Mouse (Mus musculus) embryonic facial prominence, embryonic 12.5 days (tissue): ENCODE results near the gene Rftn1. TPM values are rescaled to one million over a fixed set of nuclear protein-coding genes. Genes with fewer than 3 reads are reported as not detected.

ENCODE experiments used
- ATAC-seq: fragments of 200-750 bp; cut with Nextera tagmentation; 2 replicates; pipeline ENCODE4 v1.8.0; 2017; ENCODE audit not compliant: insufficient number of reproducible peaks, insufficient read depth, low FRiP score, low TSS enrichment
- H3K27ac ChIP-seq: fragments of 300-500 bp; sonication (generic); 2 replicates; pipeline ENCODE4 v1.5.1; 2016; ENCODE audit warnings: mild to moderate bottlenecking
- H3K27me3 ChIP-seq: fragments of 300-500 bp; sonication (generic); 2 replicates; pipeline ENCODE4 v1.6.1; 2016; ENCODE audit warnings: mild to moderate bottlenecking, moderate library complexity
- H3K36me3 ChIP-seq: fragments of 300-500 bp; sonication (generic); 2 replicates; pipeline ENCODE4 v1.6.1; 2016; ENCODE audit warnings: mild to moderate bottlenecking
- H3K4me1 ChIP-seq: fragments of 300-500 bp; sonication (generic); 2 replicates; pipeline ENCODE4 v1.6.1; 2016
- H3K4me2 ChIP-seq: fragments of 300-500 bp; sonication (generic); replicated peaks from 2 replicates; pipeline ENCODE4 v1.6.1; 2016; ENCODE audit warnings: mild to moderate bottlenecking, moderate library complexity
- H3K4me3 ChIP-seq: fragments of 300-500 bp; sonication (generic); 2 replicates; pipeline ENCODE4 v1.5.1; 2016; ENCODE audit warnings: mild to moderate bottlenecking
- H3K9ac ChIP-seq: fragments of 300-500 bp; sonication (generic); 2 replicates; pipeline ENCODE4 v1.6.1; 2016; ENCODE audit warnings: mild to moderate bottlenecking, moderate library complexity
- H3K9me3 ChIP-seq: fragments of 300-500 bp; sonication (generic); 2 replicates; pipeline ENCODE4 v1.6.1; 2016; ENCODE audit warnings: mild to moderate bottlenecking, moderate library complexity
- WGBS: fragments of 180-500 bp; shearing (Covaris S2); methylation state at CpG from one replicate; pipeline ENCODE4 v1.1.7; 2016; 5-methylcytosine and 5-hydroxymethylcytosine counted together
- polyA plus RNA-seq: library from polyadenylated mRNA; unstranded; fragments of >200 nt; fragmentation: Nextera tagmentation; extraction: Ambion mirVana; gene quantifications from 2 replicates; pipeline ENCODE4 v1.2.1, GENCODE M21; 2016

Rftn1 gene
- polyA plus RNA-seq, 1 experiment from 2014 or later, result 12.1 TPM

DNA sequence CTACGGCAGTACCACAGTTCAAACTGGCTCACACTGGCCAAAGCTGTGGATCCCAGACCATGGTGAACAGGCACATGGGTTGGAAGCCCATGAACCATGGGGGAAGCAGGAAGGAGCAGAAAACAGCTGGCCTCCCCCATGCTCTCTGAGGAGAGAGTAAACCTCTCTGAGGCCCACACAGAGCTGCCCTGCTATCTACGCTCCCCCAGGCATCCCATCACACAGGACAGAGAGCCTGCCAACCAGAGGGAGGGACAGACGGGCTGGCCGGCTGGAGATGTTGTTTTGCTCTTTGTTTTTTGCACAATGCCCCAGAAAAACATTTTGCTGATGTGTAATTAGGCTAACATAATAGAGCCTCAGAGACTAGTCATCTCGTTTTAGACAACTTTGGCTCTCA, 171.4 kb downstream of the Rftn1 start:
- Histone ChIP-seq H3K27ac (no peak overlapping the region), H3K9me3 (no peaks in the 10 kb centered on the region), H3K36me3 (no peaks in the 10 kb centered on the region), H3K4me1 (no peaks in the 10 kb centered on the region), H3K9ac (no peak overlapping the region), H3K4me2 (no peak overlapping the region), H3K27me3 (no peaks in the 10 kb centered on the region), H3K4me3 (no peak overlapping the region)
- 56% methylated on average over 5 of the region's 5 CpGs for WGBS
- ATAC-seq, result no peak

GRCm38 (mm10) chr17:50014708-50015107, 175.8 kb downstream of the Rftn1 start:
- Histone ChIP-seq H3K9me3 (no peaks in the 10 kb centered on the region), H3K4me3 (no peak overlapping the region), H3K4me1 (no peaks in the 10 kb centered on the region), H3K4me2 (no peak overlapping the region), H3K27ac (no peak overlapping the region), H3K9ac (no peak overlapping the region), H3K36me3 (no peaks in the 10 kb centered on the region), H3K27me3 (no peaks in the 10 kb centered on the region)
- 88% methylated on average over 9 of the region's 9 CpGs for whole genome bisulfite sequencing
- no peak for ATAC-seq

DNA sequence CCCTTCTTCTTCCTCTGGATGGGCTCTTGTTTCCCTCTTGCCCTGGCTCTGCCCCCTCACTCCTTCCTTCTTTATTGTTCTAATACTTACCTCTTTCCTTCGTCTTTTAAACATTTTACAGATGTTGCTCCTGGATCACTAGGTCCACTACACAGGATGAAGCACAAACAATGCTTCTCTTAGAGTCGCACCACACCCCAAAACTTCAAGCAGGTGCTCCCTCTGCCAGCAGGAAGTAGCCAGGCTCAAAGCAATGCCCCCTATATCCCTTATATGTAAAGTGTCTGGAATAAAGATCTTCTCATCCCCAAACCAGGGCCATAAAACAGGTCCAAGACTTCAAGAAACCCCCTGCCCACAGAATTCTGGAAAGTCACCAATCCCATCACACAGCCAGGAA, 176.6 kb downstream of the Rftn1 start:
- no peaks in the 10 kb centered on the region for H3K27me3 ChIP-seq
- H3K4me3 ChIP-seq, result no peak overlapping the region
- H3K9ac ChIP-seq, result no peak overlapping the region
- no peak overlapping the region for H3K27ac ChIP-seq
- no peaks in the 10 kb centered on the region for H3K36me3 ChIP-seq
- no peaks in the 10 kb centered on the region for H3K9me3 ChIP-seq
- no peaks in the 10 kb centered on the region for H3K4me1 ChIP-seq
- 69% methylated on average over 2 of the region's 2 CpGs for WGBS
- no peak overlapping the region for H3K4me2 ChIP-seq
- no peak for ATAC-seq

DNA sequence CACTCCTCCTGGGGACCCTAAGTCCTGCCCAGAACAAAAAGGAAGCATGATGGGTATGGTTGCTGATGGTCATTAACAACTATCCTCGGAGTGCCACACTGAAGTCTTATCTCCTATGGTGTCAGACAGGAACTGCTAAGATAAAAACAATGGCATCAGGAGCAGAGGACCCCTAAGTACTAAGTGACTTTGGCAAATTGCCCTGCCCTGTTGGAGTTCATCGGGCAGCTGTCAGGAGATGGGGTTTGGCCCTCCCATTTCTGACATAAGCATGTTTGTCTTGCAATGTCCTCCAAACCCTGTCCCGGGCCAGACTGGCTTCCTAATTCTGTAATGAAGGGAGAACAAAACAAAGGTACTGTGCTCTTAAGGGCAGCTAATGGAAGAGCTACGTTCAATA, 180.4 kb downstream of the Rftn1 start:
- Histone ChIP-seq H3K9ac (no peak overlapping the region), H3K36me3 (no peaks in the 10 kb centered on the region), H3K27ac (no peak overlapping the region), H3K9me3 (no peaks in the 10 kb centered on the region), H3K27me3 (no peaks in the 10 kb centered on the region), H3K4me3 (no peak overlapping the region), H3K4me1 (peaks cover 11% of the 10 kb centered on the region), H3K4me2 (no peak overlapping the region)
- WGBS, result 76% methylated on average over 4 of the region's 4 CpGs
- ATAC-seq, result no peak

- ATAC-seq, result peak; percentile 71; the same call in 1 of the 2 replicates
- no peaks in the 10 kb centered on the region for H3K27me3 ChIP-seq
- no peak overlapping the region for H3K4me2 ChIP-seq
- no peaks in the 10 kb centered on the region for H3K36me3 ChIP-seq
- no peak overlapping the region for H3K4me3 ChIP-seq
- H3K27ac ChIP-seq, result peak overlapping the region; percentile 17; the same call in 1 of the 2 replicates
- WGBS, result 7% methylated on average over 9 of the region's 9 CpGs
- no peaks in the 10 kb centered on the region for H3K9me3 ChIP-seq
- H3K4me1 ChIP-seq, result peaks cover 11% of the 10 kb centered on the region
- no peak overlapping the region for H3K9ac ChIP-seq
Observed at GRCm38 (mm10) chr17:50006721-50007351, 183.6 kb downstream of the Rftn1 start.

DNA sequence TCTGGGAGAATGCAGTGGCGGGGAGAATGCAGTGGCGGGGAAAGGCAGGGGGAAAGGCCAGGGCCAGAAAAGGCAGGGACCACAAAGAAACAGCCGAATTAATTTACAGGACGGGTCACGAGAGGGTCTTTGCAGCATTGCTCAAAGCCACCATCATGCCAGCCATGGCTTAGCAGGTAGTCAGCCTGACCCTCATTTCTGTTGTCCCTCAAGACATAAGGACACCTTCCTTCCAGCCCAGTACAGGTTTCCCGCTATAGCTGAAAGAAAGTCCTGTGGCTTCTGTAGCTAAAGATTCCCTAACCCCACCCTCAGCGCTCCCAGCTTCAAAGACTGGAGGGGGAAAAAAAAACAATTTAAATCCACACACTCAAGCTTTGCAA, 184.1 kb downstream of the Rftn1 start:
- no peak overlapping the region for H3K4me2 ChIP-seq
- H3K4me1 ChIP-seq, result peaks cover 11% of the 10 kb centered on the region
- no peak overlapping the region for H3K9ac ChIP-seq
- H3K36me3 ChIP-seq, result no peaks in the 10 kb centered on the region
- H3K4me3 ChIP-seq, result no peak overlapping the region
- no peak overlapping the region for H3K27ac ChIP-seq
- WGBS, result 34% methylated on average over 7 of the region's 7 CpGs
- ATAC-seq, result no peak
- no peaks in the 10 kb centered on the region for H3K9me3 ChIP-seq
- no peaks in the 10 kb centered on the region for H3K27me3 ChIP-seq

DNA sequence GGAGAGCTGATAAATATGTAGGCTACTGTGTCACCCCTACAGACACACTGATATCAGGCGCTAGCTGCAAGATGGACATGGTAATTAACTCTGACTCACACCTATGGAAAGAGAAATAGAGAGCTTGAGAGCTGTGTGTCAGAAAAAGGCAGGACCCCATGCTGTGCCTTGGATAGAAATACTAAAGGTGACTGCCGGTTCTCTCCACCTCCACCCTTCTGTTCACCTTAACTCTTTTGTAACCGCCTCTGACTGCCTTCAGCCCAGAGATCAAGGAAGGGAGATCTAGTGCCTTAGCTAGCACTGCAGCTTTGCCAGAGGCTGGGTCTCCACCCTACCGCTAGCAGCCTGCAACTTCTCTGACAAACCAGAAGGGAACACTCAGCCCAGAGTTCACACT, 187.3 kb downstream of the Rftn1 start:
- H3K36me3 ChIP-seq, result no peaks in the 10 kb centered on the region
- H3K4me2 ChIP-seq, result no peak overlapping the region
- no peak for ATAC-seq
- no peak overlapping the region for H3K9ac ChIP-seq
- no peak overlapping the region for H3K4me3 ChIP-seq
- no peaks in the 10 kb centered on the region for H3K9me3 ChIP-seq
- no peaks in the 10 kb centered on the region for H3K27me3 ChIP-seq
- peaks cover 11% of the 10 kb centered on the region for H3K4me1 ChIP-seq
- 75% methylated on average over 4 of the region's 4 CpGs for WGBS
- H3K27ac ChIP-seq, result no peak overlapping the region

GRCm38 (mm10) chr17:50002171-50002570, 188.3 kb downstream of the Rftn1 start:
- no peaks in the 10 kb centered on the region for H3K9me3 ChIP-seq
- WGBS, result 85% methylated on average over 3 of the region's 3 CpGs
- no peak overlapping the region for H3K4me2 ChIP-seq
- ATAC-seq, result no peak
- no peak overlapping the region for H3K9ac ChIP-seq
- H3K4me3 ChIP-seq, result no peak overlapping the region
- no peaks in the 10 kb centered on the region for H3K27me3 ChIP-seq
- no peaks in the 10 kb centered on the region for H3K36me3 ChIP-seq
- H3K4me1 ChIP-seq, result peaks cover 10% of the 10 kb centered on the region
- no peak overlapping the region for H3K27ac ChIP-seq

DNA sequence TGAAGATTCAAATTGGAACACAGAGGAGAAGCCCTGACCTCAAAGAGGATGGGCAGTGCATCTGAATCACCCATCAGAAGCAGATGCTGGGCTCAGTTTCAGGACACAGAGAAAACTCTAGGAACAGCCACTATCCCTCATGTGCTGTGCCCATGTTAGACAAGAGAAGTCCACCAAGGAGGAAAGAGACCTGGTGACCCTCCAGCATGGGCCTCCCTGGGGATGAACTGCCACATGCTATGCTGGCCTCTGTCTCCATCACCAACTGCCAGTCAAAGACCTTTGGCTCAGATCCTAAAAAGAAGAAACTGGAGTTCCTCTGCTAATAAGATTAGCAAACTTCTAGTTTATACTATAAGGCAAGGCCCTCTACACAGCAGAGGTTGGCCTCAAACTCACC, 188.7 kb downstream of the Rftn1 start:
- Histone ChIP-seq H3K4me1 (peaks cover 6% of the 10 kb centered on the region), H3K9me3 (no peaks in the 10 kb centered on the region), H3K27me3 (no peaks in the 10 kb centered on the region), H3K4me3 (no peak overlapping the region), H3K27ac (no peak overlapping the region), H3K9ac (no peak overlapping the region), H3K4me2 (no peak overlapping the region), H3K36me3 (no peaks in the 10 kb centered on the region)
- no peak for ATAC-seq

GRCm38 (mm10) chr17:50000580-50000979, 189.9 kb downstream of the Rftn1 start:
- Histone ChIP-seq H3K9ac (no peak overlapping the region), H3K27ac (no peak overlapping the region), H3K9me3 (no peaks in the 10 kb centered on the region), H3K36me3 (no peaks in the 10 kb centered on the region), H3K4me2 (no peak overlapping the region), H3K4me1 (no peaks in the 10 kb centered on the region), H3K4me3 (no peak overlapping the region), H3K27me3 (no peaks in the 10 kb centered on the region)
- ATAC-seq, result no peak
- 87% methylated on average over 3 of the region's 3 CpGs for WGBS

GRCm38 (mm10) chr17:49996626-49997152, 193.8 kb downstream of the Rftn1 start:
- no peaks in the 10 kb centered on the region for H3K27me3 ChIP-seq
- H3K4me3 ChIP-seq, result no peak overlapping the region
- H3K4me1 ChIP-seq, result no peaks in the 10 kb centered on the region
- no peaks in the 10 kb centered on the region for H3K9me3 ChIP-seq
- H3K9ac ChIP-seq, result no peak overlapping the region
- 34% methylated on average over 5 of the region's 5 CpGs for WGBS
- no peak overlapping the region for H3K27ac ChIP-seq
- H3K36me3 ChIP-seq, result no peaks in the 10 kb centered on the region
- ATAC-seq, result no peak
- H3K4me2 ChIP-seq, result no peak overlapping the region

DNA sequence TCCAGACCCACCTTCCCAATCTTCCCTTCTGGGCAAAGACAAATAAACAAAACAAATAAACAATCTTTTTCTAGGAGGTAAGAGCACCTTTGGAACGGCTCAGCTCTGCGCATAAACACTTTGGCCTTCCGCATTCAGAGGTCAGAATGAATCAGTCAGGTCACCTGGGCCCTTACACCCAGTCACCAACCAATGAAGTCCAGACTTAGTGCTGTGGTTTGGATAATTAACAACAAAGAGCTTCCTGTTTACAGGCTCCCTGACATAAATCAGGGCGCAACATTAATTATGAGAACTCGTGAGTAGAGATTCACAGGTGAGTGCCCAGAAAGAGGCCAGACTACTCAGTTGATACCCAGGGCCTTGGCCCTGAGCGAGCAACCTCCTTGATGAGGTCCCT, 194.4 kb downstream of the Rftn1 start:
- Histone ChIP-seq H3K36me3 (no peaks in the 10 kb centered on the region), H3K9me3 (no peaks in the 10 kb centered on the region), H3K27me3 (no peaks in the 10 kb centered on the region), H3K27ac (no peak overlapping the region), H3K4me1 (no peaks in the 10 kb centered on the region), H3K4me3 (no peak overlapping the region), H3K4me2 (no peak overlapping the region), H3K9ac (no peak overlapping the region)
- no peak for ATAC-seq
- WGBS, result 64% methylated on average over 6 of the region's 6 CpGs
